Comparison of ENCODE assay signal across 18 mouse cellular contexts in the genomic region with DNA sequence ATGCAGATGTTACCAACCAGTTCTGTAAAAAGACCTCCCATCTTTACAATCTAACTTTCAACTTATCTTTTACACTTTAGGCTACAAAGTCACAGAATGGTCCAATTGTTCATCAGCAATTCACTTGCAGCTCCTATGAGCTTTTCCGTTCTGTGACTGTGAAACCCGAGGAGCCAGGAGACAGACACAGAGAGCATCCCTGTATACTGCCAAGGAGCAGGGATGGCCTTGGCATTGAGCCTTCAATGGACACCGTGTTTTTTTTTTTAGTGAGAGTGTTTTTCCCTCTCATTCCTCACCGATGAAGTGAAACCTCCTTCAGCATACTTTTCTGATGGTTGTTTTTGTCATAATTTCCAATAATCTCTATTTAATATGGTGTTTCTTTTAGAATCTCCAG.
DNase-seq lines count a peak whose midpoint lies in the region; ATAC-seq lines count a peak whose summit lies in the region.
"Had no signal": no experiment of that assay in that cellular context is flagged by ENCODE, and none has a peak within 500 bp of the region (broad histone marks: within the 10 kb centered on the region; RNA-seq: fewer than 3 reads in every experiment).

No protein-coding gene starts in this region.

- peak; percentile 2 for DNase-seq in midbrain, embryonic 14.5 days
- DNase-seq in cerebellum, adult 9-10 months: peak; percentile 90
- peak; percentile 0 for DNase-seq in telencephalon, adult 2 months (ENCODE audit: low read depth, low spot score)
- no peak for DNase-seq in adrenal gland, postnatal 25 days
- DNase-seq: heart, postnatal 14 days had no signal

- WGBS in forebrain, embryonic 15.5 days: 54% methylated on average over 4 of the region's 4 CpGs
- WGBS in forebrain, embryonic 13.5 days: 65% methylated on average over 4 of the region's 4 CpGs
- WGBS in midbrain, embryonic 14.5 days: 72% methylated on average over 4 of the region's 4 CpGs
- 69% methylated on average over 4 of the region's 4 CpGs for WGBS in midbrain, embryonic 13.5 days
- WGBS in kidney, embryonic 14.5 days: 72% methylated on average over 4 of the region's 4 CpGs

- no peaks in the 10 kb centered on the region for H3K27me3 ChIP-seq in forebrain, embryonic 15.5 days
- no peaks in the 10 kb centered on the region for H3K27me3 ChIP-seq in forebrain, embryonic 13.5 days
- no peaks in the 10 kb centered on the region for H3K27me3 ChIP-seq in midbrain, embryonic 14.5 days (ENCODE audit: control insufficient read depth, insufficient read depth, low read length)
- no peaks in the 10 kb centered on the region for H3K27me3 ChIP-seq in midbrain, embryonic 13.5 days
- no peaks in the 10 kb centered on the region for H3K27me3 ChIP-seq in kidney, embryonic 14.5 days (ENCODE audit: control insufficient read depth, insufficient read depth, low read length)
- H3K27me3 ChIP-seq: heart, embryonic 12.5 days; limb, embryonic 15.5 days; liver, embryonic 15.5 days had no signal

- peaks cover 5% of the 10 kb centered on the region for H3K4me1 ChIP-seq in forebrain, embryonic 15.5 days
- no peaks in the 10 kb centered on the region for H3K4me1 ChIP-seq in forebrain, embryonic 13.5 days
- no peaks in the 10 kb centered on the region for H3K4me1 ChIP-seq in midbrain, embryonic 14.5 days (ENCODE audit: control insufficient read depth, insufficient read depth, low read length)
- no peaks in the 10 kb centered on the region for H3K4me1 ChIP-seq in midbrain, embryonic 13.5 days (replicated peaks)
- no peaks in the 10 kb centered on the region for H3K4me1 ChIP-seq in kidney, embryonic 14.5 days (ENCODE audit: control insufficient read depth, insufficient read depth, low read length)
- H3K4me1 ChIP-seq: heart, embryonic 12.5 days; limb, embryonic 15.5 days; liver, embryonic 15.5 days; midbrain, embryonic 10.5 days had no signal

- ATAC-seq in forebrain, embryonic 15.5 days (replicated peaks): no peak
- ATAC-seq in forebrain, embryonic 13.5 days: no peak
- ATAC-seq in midbrain, embryonic 14.5 days (ENCODE audit: low FRiP score, low TSS enrichment): no peak
- ATAC-seq in midbrain, embryonic 13.5 days: no peak
- ATAC-seq in kidney, embryonic 14.5 days (ENCODE audit: low FRiP score, low TSS enrichment): no peak
- ATAC-seq: intestine, postnatal 0 days had no signal

- H3K27ac ChIP-seq in forebrain, embryonic 15.5 days (replicated peaks): 0 out of 2 replicates have a peak overlapping the region, but pooled peaks have one; percentile 40
- H3K27ac ChIP-seq in forebrain, embryonic 13.5 days: no peak overlapping the region
- H3K27ac ChIP-seq in midbrain, embryonic 14.5 days (replicated peaks; ENCODE audit: low read depth, low read length): no peak overlapping the region
- H3K27ac ChIP-seq in midbrain, embryonic 13.5 days: no peak overlapping the region
- no peak overlapping the region for H3K27ac ChIP-seq in kidney, embryonic 14.5 days (ENCODE audit: low read depth, low read length)
- H3K27ac ChIP-seq: hindbrain, embryonic 14.5 days; limb, embryonic 15.5 days; liver, embryonic 15.5 days; macrophage; midbrain, embryonic 10.5 days; stomach, postnatal 0 days had no signal

- no peak overlapping the region for H3K4me2 ChIP-seq in forebrain, embryonic 15.5 days (replicated peaks)
- H3K4me2 ChIP-seq in forebrain, embryonic 13.5 days: no peak overlapping the region
- no peak overlapping the region for H3K4me2 ChIP-seq in midbrain, embryonic 14.5 days (ENCODE audit: low read length)
- H3K4me2 ChIP-seq in midbrain, embryonic 13.5 days (replicated peaks): no peak overlapping the region
- H3K4me2 ChIP-seq in kidney, embryonic 14.5 days (replicated peaks; ENCODE audit: low read depth, low read length): no peak overlapping the region
- H3K4me2 ChIP-seq: heart, embryonic 12.5 days; hindbrain, embryonic 14.5 days; limb, embryonic 15.5 days; liver, embryonic 15.5 days had no signal

- no peak overlapping the region for H3K4me3 ChIP-seq in forebrain, embryonic 15.5 days
- H3K4me3 ChIP-seq in forebrain, embryonic 13.5 days: no peak overlapping the region
- H3K4me3 ChIP-seq in midbrain, embryonic 14.5 days (replicated peaks; ENCODE audit: low read depth, low read length): no peak overlapping the region
- H3K4me3 ChIP-seq in midbrain, embryonic 13.5 days (replicated peaks): no peak overlapping the region
- no peak overlapping the region for H3K4me3 ChIP-seq in kidney, embryonic 14.5 days (ENCODE audit: low read length)
- H3K4me3 ChIP-seq: heart, embryonic 12.5 days; limb, embryonic 15.5 days; liver, embryonic 15.5 days; midbrain, embryonic 10.5 days had no signal

- no peak overlapping the region for H3K9ac ChIP-seq in forebrain, embryonic 15.5 days (replicated peaks)
- H3K9ac ChIP-seq in forebrain, embryonic 13.5 days: no peak overlapping the region
- no peak overlapping the region for H3K9ac ChIP-seq in midbrain, embryonic 14.5 days (replicated peaks; ENCODE audit: low read length)
- no peak overlapping the region for H3K9ac ChIP-seq in midbrain, embryonic 13.5 days (replicated peaks)
- no peak overlapping the region for H3K9ac ChIP-seq in kidney, embryonic 14.5 days (ENCODE audit: low read depth, low read length)
- H3K9ac ChIP-seq: heart, embryonic 12.5 days; hindbrain, embryonic 14.5 days; limb, embryonic 15.5 days; liver, embryonic 15.5 days had no signal

- no peaks in the 10 kb centered on the region for H3K9me3 ChIP-seq in forebrain, embryonic 15.5 days
- H3K9me3 ChIP-seq in forebrain, embryonic 13.5 days (replicated peaks): no peaks in the 10 kb centered on the region
- no peaks in the 10 kb centered on the region for H3K9me3 ChIP-seq in midbrain, embryonic 14.5 days (ENCODE audit: control insufficient read depth, low read length)
- H3K9me3 ChIP-seq in midbrain, embryonic 13.5 days: no peaks in the 10 kb centered on the region
- H3K9me3 ChIP-seq in kidney, embryonic 14.5 days (ENCODE audit: control insufficient read depth, low read length): no peaks in the 10 kb centered on the region
- H3K9me3 ChIP-seq: heart, embryonic 12.5 days; limb, embryonic 15.5 days; liver, embryonic 15.5 days; midbrain, embryonic 10.5 days had no signal

- no peaks in the 10 kb centered on the region for H3K36me3 ChIP-seq in forebrain, embryonic 15.5 days
- no peaks in the 10 kb centered on the region for H3K36me3 ChIP-seq in forebrain, embryonic 13.5 days (ENCODE audit: poor library complexity, severe bottlenecking)
- H3K36me3 ChIP-seq in midbrain, embryonic 14.5 days (ENCODE audit: control insufficient read depth, insufficient read depth, low read length): no peaks in the 10 kb centered on the region
- H3K36me3 ChIP-seq in midbrain, embryonic 13.5 days: no peaks in the 10 kb centered on the region
- no peaks in the 10 kb centered on the region for H3K36me3 ChIP-seq in kidney, embryonic 14.5 days (ENCODE audit: control insufficient read depth, insufficient read depth, low read length)
- H3K36me3 ChIP-seq: G1E; heart, embryonic 12.5 days; limb, embryonic 15.5 days; liver, embryonic 15.5 days; midbrain, embryonic 10.5 days had no signal
